Mouse (Mus musculus) E14TG2a.4 (cell line): Measurements from ENCODE around the gene Arhgap23.

Experiments
- CTCF ChIP-seq: conservative IDR thresholded peaks from 2 replicates; pipeline ENCODE4 v1.5.1; 2014; ENCODE audit warnings: low read length
- NANOG ChIP-seq: IDR thresholded peaks from 2 replicates; pipeline ENCODE4 v1.6.1; 2014; ENCODE audit warnings: borderline replicate concordance, low read length, mixed read lengths
- POU5F1 ChIP-seq: IDR thresholded peaks from 2 replicates; pipeline ENCODE4 v1.6.1; 2014; ENCODE audit warnings: low read length, borderline replicate concordance

DNA sequence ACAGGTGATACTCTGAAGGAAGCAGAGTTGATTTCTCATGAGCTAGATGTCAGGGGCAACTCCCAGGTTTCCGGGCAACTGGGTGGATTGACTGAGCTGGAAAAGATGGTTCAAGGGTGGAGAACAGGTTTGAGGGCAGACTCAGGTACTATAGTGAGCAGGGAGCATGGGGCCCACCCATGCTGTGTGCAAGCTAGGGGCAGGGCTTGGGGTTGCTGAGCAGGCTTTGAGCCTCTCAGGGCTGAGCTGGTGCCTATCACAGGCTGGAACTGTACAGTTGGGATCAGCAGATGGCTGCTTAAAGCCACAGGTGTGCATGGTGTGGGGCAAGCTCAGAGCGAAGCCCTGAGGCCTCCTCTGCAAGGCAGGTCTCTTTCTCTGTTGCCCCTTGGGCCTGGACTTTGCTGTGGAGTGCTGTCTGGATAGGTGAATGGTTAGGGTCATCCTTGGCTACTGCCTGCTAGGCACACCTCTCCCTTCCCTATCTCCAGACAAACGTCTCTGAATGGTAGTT is 46.0 kb downstream of the Arhgap23 start:
- TF ChIP-seq CTCF (no peak), NANOG (no peak), POU5F1 (no peak)
